Mouse (Mus musculus): ENCODE results near the gene Tbc1d17.

- TF ChIP-seq EP300 (IDR thresholded peaks at IDR 0.05; ENCODE audit: low read depth), result no peak
- TF ChIP-seq CTCF (IDR thresholded peaks at IDR 0.05; ENCODE audit: low read depth), result no peak
These were observed 43.5 kb upstream of the Tbc1d17 start, which contains the start of gene Med25 for GRCm38 (mm10) chr7:44892276-44892921.
